Mouse (Mus musculus): ENCODE measurements at regions not wholly inside any gene's neighbourhood (a gene's known extent, or its start where the extent isn't known, plus 50 kb on each side); places are given as distances from the start of the nearest gene placed in this dataset.

GRCm38 (mm10) chrX:166964656-166965582 lies 244.2 kb downstream of the Tmsb4x start:
- no peak for DNase-seq

- no peak for DNase-seq
These were observed 256.5 kb downstream of the Tmsb4x start for GRCm38 (mm10) chrX:166952528-166953189.

GRCm38 (mm10) chrX:166951011-166951410 lies 258.1 kb downstream of the Tmsb4x start:
- DNase-seq = no peak

GRCm38 (mm10) chrX:166945915-166946314 lies 263.2 kb downstream of the Tmsb4x start:
- DNase-seq = no peak

- no peak for DNase-seq
These were observed 263.6 kb downstream of the Tmsb4x start for GRCm38 (mm10) chrX:166945476-166945875.

- no peak for DNase-seq
These were observed 275.3 kb downstream of the Tmsb4x start for GRCm38 (mm10) chrX:166933766-166934165.

- DNase-seq = no peak
These were observed 276.6 kb downstream of the Tmsb4x start for GRCm38 (mm10) chrX:166932472-166932871.

- DNase-seq = no peak
These were observed 278.1 kb downstream of the Tmsb4x start for GRCm38 (mm10) chrX:166931048-166931447.

GRCm38 (mm10) chrX:166929716-166930420 lies 279.2 kb downstream of the Tmsb4x start:
- DNase-seq = no peak

- no peak for DNase-seq
These were observed 293.7 kb downstream of the Tmsb4x start for GRCm38 (mm10) chrX:166915356-166915953.

GRCm38 (mm10) chrX:166906602-166907001 lies 302.5 kb downstream of the Tmsb4x start:
- no peak for DNase-seq

GRCm38 (mm10) chrX:166900761-166901160 lies 308.4 kb downstream of the Tmsb4x start:
- no peak for DNase-seq

- DNase-seq = no peak
These were observed 309.7 kb upstream of the Egfl6 start for GRCm38 (mm10) chrX:166895199-166895598.

- no peak for DNase-seq
These were observed 300.9 kb upstream of the Egfl6 start for GRCm38 (mm10) chrX:166886417-166886816.

GRCm38 (mm10) chrX:166869515-166869914 lies 284.0 kb upstream of the Egfl6 start:
- no peak for DNase-seq

- no peak for DNase-seq
These were observed 282.2 kb upstream of the Egfl6 start for GRCm38 (mm10) chrX:166867692-166868091.

Measured in kidney, adult 18-20 months (tissue).